Mouse (Mus musculus) ES-E14 (cell line): ENCODE measurements around the gene Wsb1.

Source experiments
- CHD2 ChIP-seq: IDR thresholded peaks from 2 replicates; pipeline ENCODE4 v1.6.1; 2014; ENCODE audit warnings: mild to moderate bottlenecking, low read depth, low read length, inconsistent platforms
- HCFC1 ChIP-seq: IDR thresholded peaks from 2 replicates; pipeline ENCODE4 v1.6.1; 2012; ENCODE audit warnings: low read length, inconsistent platforms, borderline replicate concordance; ENCODE audit not compliant: insufficient read depth
- MAFK ChIP-seq: IDR thresholded peaks from 2 replicates; pipeline ENCODE4 v1.6.1; 2014; ENCODE audit warnings: mild to moderate bottlenecking, low read depth, low read length, inconsistent platforms; ENCODE audit not compliant: insufficient read depth
- ZC3H11A ChIP-seq: IDR thresholded peaks from 2 replicates; pipeline ENCODE4 v1.6.1; 2012; ENCODE audit warnings: low read depth, mild to moderate bottlenecking, inconsistent platforms, low read length, borderline replicate concordance

DNA sequence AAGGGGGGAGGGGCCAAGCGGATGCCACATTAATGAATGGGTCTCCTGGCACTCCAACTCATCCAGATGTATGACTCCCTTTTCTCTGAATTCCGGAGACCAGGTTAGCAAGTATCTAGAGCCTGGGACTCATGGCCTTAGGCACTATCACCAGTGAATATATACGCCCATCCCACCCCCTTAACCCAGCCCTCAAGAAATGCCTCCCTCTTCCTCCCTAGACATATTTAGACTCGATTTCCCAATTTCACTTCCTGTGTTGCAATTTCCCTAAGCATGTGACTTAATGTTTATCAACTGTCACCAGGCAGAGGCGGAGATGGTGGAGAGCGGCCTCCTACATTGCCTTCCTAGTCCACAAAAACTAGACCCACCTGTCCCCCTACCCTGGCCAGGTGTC lies 33.0 kb upstream of the Wsb1 start:
- TF ChIP-seq CHD2 (no peak), HCFC1 (no peak), MAFK (no peak), ZC3H11A (no peak)
